Mouse (Mus musculus) neural tube, embryonic 12.5 days (tissue): ENCODE measurements around the gene Eef1a2. TPM values are rescaled to one million over a fixed set of nuclear protein-coding genes. Genes with fewer than 3 reads are reported as not detected.

ENCODE experiments used
- ATAC-seq: fragments of 200-750 bp; cut with Nextera tagmentation; 2 replicates; pipeline ENCODE4 v1.8.0; 2017; ENCODE audit warnings: low read depth, mild to moderate bottlenecking, moderate TSS enrichment, moderate library complexity; ENCODE audit not compliant: low FRiP score
- H3K27ac ChIP-seq: fragments of 300-500 bp; sonication (generic); 2 replicates; pipeline ENCODE4 v1.5.1; 2016
- H3K27me3 ChIP-seq: fragments of 300-500 bp; sonication (generic); replicated peaks from 2 replicates; pipeline ENCODE4 v1.6.1; 2016; ENCODE audit warnings: mild to moderate bottlenecking
- H3K36me3 ChIP-seq: fragments of 300-500 bp; sonication (generic); 2 replicates; pipeline ENCODE4 v1.6.1; 2016; ENCODE audit warnings: mild to moderate bottlenecking
- H3K4me1 ChIP-seq: fragments of 300-500 bp; sonication (generic); 2 replicates; pipeline ENCODE4 v1.6.1; 2016
- H3K4me2 ChIP-seq: fragments of 300-500 bp; sonication (generic); replicated peaks from 2 replicates; pipeline ENCODE4 v1.6.1; 2016; ENCODE audit warnings: mild to moderate bottlenecking
- H3K4me3 ChIP-seq: fragments of 300-500 bp; sonication (generic); 2 replicates; pipeline ENCODE4 v1.5.1; 2016
- H3K9ac ChIP-seq: fragments of 300-500 bp; sonication (generic); 2 replicates; pipeline ENCODE4 v1.6.1; 2016; ENCODE audit warnings: mild to moderate bottlenecking
- H3K9me3 ChIP-seq: fragments of 300-500 bp; sonication (generic); 2 replicates; pipeline ENCODE4 v1.6.1; 2016; ENCODE audit warnings: mild to moderate bottlenecking
- WGBS: fragments of 180-500 bp; shearing (Covaris S2); methylation state at CpG from one replicate; pipeline ENCODE4 v1.1.7; 2016; 5-methylcytosine and 5-hydroxymethylcytosine counted together
- polyA plus RNA-seq: library from polyadenylated mRNA; unstranded; fragments of >200 nt; fragmentation: Nextera tagmentation; extraction: Ambion mirVana; gene quantifications from 2 replicates; pipeline ENCODE4 v1.2.1, GENCODE M21; 2016

Eef1a2 gene
- polyA plus RNA-seq, 1 experiment from 2014 or later: 3.4 TPM

DNA sequence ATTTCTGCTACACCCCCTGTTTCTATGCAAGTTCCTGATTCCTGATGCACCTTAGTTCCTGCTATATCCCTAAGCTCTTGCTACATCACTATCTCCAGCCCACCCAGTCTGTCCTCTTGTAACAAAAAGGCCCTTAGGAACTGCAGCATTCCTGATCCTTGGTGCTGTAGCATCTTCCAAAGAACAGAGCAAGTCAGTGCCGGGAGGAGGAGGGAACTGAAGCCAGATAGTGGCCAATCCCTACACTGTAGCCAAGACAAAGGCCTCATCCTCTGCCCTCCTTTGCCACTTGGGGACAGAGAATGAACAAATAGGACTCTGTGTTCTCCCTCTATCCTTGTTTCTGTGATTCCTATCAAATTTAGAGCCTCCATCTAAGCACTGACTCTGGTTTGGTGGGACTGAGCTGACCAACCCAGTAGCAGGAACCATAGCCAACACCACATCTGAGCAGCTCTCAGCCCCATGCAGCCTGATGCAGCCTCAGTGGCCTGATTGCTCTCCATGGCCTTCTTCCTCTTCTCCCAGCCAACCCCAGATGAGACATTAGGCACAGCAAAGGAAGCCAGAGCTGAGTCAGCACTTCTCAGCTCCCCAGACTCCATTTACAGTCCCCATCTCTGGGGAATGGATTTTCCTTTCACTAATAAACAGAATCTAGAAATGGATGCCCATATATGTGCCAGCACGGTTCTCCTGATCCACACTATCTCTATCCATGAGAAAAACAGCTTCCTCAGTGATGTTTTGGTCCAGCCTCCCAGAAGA is 13.1 kb downstream of the Eef1a2 start:
- H3K27me3 ChIP-seq: peaks cover 31% of the 10 kb centered on the region
- ATAC-seq: no peak
- H3K9ac ChIP-seq: no peak overlapping the region
- WGBS: 58% methylated on average over 2 of the region's 2 CpGs
- H3K9me3 ChIP-seq: no peaks in the 10 kb centered on the region
- no peak overlapping the region for H3K4me2 ChIP-seq
- H3K27ac ChIP-seq: no peak overlapping the region
- peaks cover 14% of the 10 kb centered on the region for H3K4me1 ChIP-seq
- no peaks in the 10 kb centered on the region for H3K36me3 ChIP-seq
- no peak overlapping the region for H3K4me3 ChIP-seq

DNA sequence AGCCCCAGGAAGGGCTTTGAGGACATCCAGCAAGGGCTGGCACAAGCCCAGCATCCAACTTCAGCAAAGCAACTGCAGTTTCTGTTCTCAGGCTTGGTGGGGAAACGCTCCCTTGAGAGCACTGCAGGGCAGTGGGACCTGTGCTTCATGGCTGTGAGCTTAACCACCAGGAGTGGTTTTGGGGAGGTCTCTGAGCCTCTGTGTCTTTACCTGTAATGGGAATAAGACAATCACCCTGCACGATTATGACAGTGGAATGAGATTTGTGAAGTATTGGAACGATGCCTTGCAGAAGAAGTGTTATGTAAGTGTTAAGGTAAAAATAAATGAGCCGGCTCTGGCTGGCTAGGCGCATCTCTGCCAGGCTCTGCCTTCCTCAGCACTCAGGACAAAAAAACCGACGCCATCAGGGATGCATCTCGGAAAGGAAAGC is 14.1 kb downstream of the Eef1a2 start:
- H3K9me3 ChIP-seq: no peaks in the 10 kb centered on the region
- H3K36me3 ChIP-seq: no peaks in the 10 kb centered on the region
- WGBS: 67% methylated on average over 8 of the region's 8 CpGs
- H3K27ac ChIP-seq: no peak overlapping the region
- H3K9ac ChIP-seq: no peak overlapping the region
- peaks cover 4% of the 10 kb centered on the region for H3K4me1 ChIP-seq
- H3K4me2 ChIP-seq: no peak overlapping the region
- H3K27me3 ChIP-seq: peaks cover 32% of the 10 kb centered on the region
- H3K4me3 ChIP-seq: no peak overlapping the region
- no peak for ATAC-seq

DNA sequence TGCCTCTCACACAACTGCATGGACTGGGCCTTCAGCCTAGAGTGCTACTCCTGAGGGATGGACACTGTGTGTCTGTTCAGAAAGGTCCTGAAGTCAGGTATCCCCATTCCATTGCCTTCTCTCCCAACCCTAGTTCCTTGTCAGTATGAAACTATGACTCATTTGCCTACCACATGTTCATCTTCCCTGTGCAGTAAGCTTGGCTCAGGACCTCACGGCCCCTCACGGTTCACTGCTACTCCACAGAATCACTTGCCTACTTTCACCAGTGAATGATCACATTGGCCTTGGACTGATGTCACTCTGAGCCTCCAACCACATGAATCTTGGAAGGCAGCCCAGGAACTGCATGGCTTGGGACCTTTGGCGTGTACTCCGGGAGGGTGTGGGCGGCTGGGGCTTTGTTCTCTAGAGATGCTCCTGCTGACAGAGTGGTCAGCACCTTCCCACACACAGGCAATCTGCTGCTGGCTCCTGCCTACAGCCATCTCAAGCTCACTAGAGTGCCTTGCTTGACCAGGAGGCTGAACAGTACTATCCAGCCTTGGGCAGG is 17.1 kb downstream of the Eef1a2 start:
- H3K4me1 ChIP-seq: 0 out of 2 replicates have a peak, but pooled peaks cover 3% of the 10 kb centered on the region
- H3K4me2 ChIP-seq: no peak overlapping the region
- H3K27ac ChIP-seq: no peak overlapping the region
- no peak for ATAC-seq
- H3K4me3 ChIP-seq: no peak overlapping the region
- H3K27me3 ChIP-seq: peaks cover 42% of the 10 kb centered on the region
- WGBS: 89% methylated on average over 5 of the region's 5 CpGs
- no peak overlapping the region for H3K9ac ChIP-seq
- no peaks in the 10 kb centered on the region for H3K9me3 ChIP-seq
- no peaks in the 10 kb centered on the region for H3K36me3 ChIP-seq

DNA sequence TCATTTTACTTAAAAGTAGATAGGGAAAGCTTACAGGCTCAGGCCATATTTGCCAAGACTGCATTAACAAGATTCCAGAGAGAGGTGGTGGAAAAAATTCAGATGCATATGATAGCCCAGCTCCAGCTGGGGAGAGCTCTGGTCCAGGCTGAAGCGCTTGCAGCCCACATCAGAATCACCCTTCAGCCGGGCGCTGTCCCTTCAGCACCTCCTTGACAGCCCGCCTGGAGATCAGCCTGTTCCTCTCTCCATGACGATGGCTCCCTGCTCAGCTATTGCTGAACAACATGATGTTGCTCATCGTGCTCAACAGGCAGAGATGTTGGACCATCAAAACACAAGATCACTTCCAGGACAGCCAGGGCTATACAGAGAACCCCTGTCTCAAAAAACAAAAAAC is 19.9 kb downstream of the Eef1a2 start:
- H3K4me1 ChIP-seq: peaks cover 9% of the 10 kb centered on the region
- 2% methylated on average over 6 of the region's 6 CpGs for WGBS
- no peak overlapping the region for H3K27ac ChIP-seq
- H3K36me3 ChIP-seq: no peaks in the 10 kb centered on the region
- H3K9ac ChIP-seq: no peak overlapping the region
- no peak for ATAC-seq
- H3K9me3 ChIP-seq: no peaks in the 10 kb centered on the region
- peaks cover 53% of the 10 kb centered on the region for H3K27me3 ChIP-seq
- no peak overlapping the region for H3K4me2 ChIP-seq
- H3K4me3 ChIP-seq: no peak overlapping the region

DNA sequence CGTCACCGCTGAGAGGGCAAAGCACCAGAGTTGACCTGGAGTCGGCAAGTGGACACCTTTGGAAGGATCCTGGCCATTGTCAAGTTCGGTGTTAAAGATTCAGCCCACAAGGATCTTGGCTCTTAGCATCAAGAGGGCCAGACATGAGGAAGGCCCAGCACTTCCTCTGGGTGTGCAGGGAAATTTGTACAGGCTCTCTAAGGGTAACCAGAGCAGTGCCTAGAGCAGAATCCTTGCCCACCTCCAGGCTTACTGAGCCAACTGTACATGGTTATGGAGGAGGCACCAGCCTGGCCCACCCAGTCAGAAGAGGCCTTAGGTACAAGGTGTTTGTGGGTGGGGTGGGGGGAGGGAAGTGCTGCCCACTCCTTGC is 21.4 kb downstream of the Eef1a2 start:
- peaks cover 9% of the 10 kb centered on the region for H3K4me1 ChIP-seq
- H3K4me3 ChIP-seq: peak overlapping the region; percentile 71
- H3K27ac ChIP-seq: no peak overlapping the region
- no peak for ATAC-seq
- H3K36me3 ChIP-seq: no peaks in the 10 kb centered on the region
- H3K4me2 ChIP-seq: peak overlapping the region; percentile 80
- H3K27me3 ChIP-seq: peaks cover 50% of the 10 kb centered on the region
- peak overlapping the region; percentile 87 for H3K9ac ChIP-seq
- 11% methylated on average over 4 of the region's 4 CpGs for WGBS
- H3K9me3 ChIP-seq: no peaks in the 10 kb centered on the region

DNA sequence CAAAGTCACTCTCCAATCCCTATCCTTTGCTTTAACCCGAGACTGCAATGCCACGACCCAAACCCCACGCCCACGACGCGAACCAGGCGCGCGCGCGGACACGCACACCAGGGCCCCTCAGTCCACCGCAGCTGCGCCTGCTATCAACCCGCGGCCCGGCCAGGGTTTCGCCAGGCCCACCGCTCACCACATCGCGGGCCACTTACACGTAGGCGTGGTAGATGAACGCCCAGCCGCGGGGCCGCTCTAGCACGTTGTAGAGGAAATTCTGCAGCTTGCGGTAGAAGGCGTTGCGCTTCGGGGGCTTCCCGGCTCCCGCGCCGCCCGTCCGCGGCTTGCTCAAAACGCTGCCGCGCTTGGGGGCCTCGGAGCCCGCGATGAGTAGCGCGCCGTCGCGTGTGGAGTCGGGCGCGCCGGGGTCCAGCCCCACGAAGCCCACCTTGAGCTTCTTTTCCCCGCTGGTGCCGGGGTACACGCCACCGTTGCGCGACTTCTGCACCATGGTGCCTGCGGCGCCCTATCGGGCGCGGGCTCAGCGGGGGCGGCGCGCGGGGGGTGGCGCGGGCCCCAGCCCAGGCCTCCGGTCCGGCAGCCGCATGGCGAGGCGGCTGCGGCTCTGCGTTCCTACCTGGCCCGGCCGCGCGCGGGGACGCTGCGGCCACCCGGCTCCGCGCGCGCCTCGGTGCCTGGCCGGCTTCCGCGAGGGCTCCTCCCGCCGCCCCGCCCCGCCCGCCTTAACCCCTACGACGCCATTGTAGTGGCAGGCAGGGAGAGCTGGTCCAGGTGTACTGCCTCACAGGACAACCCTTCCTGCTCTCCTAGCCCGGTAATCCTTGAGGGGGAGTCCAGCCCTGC is 22.0 kb downstream of the Eef1a2 start, which contains the start of gene Kcnq2:
Gene Kcnq2 (minus strand): TSS at position 710 of the 855 bp plus-strand sequence.
- Histone ChIP-seq H3K27me3 (peaks cover 48% of the 10 kb centered on the region), H3K27ac (peak within 1 kb of the TSS; percentile 86), H3K4me1 (peaks cover 12% of the 10 kb centered on the region), H3K4me2 (peak within 1 kb of the TSS; percentile 80), H3K9me3 (no peaks in the 10 kb centered on the region), H3K36me3 (no peaks in the 10 kb centered on the region), H3K9ac (peak within 1 kb of the TSS; percentile 87), H3K4me3 (peak within 1 kb of the TSS; percentile 71)
- WGBS: under 1% methylated on average over 101 of the region's 104 CpGs
- ATAC-seq: peak; percentile 68

DNA sequence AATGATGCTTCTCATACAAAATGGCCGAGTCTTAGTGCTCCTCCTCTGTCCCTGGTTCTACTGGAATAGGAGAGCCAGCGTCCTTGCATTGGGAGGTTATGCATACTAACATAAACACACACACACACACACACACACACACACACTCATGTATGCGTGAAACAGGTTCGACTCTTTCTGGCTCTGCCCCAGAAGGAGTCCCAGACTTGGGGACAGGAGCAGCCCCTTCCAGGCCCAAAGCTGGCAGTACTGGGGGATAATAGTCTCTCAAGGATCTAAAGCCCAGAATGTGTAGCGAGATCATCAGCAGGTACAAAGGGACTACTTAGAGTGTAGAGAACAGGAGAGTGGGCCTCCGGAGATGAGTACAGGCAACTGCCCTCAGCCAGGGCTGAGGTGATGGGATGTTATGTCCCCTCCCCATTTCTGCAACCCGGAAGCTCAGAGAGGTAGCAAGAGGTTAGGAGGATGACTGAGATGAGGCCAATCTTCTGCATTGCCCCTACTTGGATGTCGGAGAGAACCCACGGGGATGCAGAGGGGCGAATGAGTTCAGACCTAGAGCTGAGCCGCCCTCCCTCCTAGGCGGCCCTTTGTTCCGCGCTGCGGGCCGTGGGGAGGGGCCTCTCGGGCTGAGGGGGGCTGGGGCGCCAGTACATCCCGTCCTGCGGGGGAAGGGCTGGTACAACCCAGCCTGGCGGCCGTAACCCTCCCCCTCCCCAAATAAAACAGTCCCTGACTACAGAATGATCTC is 22.8 kb downstream of the Eef1a2 start:
- H3K4me2 ChIP-seq: peak overlapping the region; percentile 80
- WGBS: 9% methylated on average over 22 of the region's 22 CpGs
- peaks cover 12% of the 10 kb centered on the region for H3K4me1 ChIP-seq
- H3K27me3 ChIP-seq: peaks cover 45% of the 10 kb centered on the region
- H3K27ac ChIP-seq: peak overlapping the region; percentile 86
- H3K9ac ChIP-seq: peak overlapping the region; percentile 87
- no peaks in the 10 kb centered on the region for H3K9me3 ChIP-seq
- peak overlapping the region; percentile 71 for H3K4me3 ChIP-seq
- peak; percentile 88 for ATAC-seq
- H3K36me3 ChIP-seq: no peaks in the 10 kb centered on the region

DNA sequence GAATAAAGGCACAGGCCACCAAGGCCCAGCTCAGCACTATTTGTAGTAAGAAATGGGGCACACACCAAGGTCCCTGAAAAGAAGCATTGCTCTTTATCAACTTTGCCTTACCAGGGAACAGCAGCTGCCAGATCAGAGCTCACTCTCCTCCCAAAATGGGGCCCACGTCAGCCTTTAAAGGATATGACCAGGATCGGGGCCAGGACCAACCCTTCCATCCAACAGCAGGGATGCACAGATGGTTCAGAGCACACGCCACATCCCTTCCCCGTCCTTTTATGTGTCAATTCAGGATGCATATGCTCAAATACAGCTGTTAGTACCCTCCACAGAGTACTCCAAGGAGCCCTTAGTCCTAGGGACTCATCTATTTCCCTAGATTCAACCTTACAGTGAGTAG is 26.6 kb downstream of the Eef1a2 start:
- H3K27ac ChIP-seq: no peak overlapping the region
- H3K4me1 ChIP-seq: peaks cover 12% of the 10 kb centered on the region
- H3K9ac ChIP-seq: no peak overlapping the region
- no peak overlapping the region for H3K4me2 ChIP-seq
- no peaks in the 10 kb centered on the region for H3K36me3 ChIP-seq
- no peaks in the 10 kb centered on the region for H3K9me3 ChIP-seq
- 77% methylated on average over 4 of the region's 4 CpGs for WGBS
- no peak for ATAC-seq
- peaks cover 17% of the 10 kb centered on the region for H3K27me3 ChIP-seq
- no peak overlapping the region for H3K4me3 ChIP-seq

DNA sequence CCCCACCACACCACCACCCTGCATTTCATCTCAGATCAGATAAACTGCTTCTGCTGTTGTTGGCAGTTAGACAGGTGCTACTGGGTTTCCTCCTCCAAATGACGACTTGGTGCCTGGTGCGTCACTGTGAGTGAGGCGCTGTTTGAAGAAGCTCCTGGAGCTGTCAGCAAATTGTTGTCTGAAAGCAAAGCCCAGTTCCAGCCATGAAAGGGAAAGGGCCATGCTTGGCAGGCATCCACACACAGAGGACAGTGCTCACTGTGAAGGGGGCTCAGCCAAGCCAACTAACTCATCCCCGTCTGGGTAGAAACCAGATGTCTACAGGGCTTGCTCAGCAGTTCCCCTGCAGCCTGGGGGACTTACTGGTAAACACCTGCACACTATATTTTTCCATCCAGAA is 27.9 kb downstream of the Eef1a2 start:
- no peaks in the 10 kb centered on the region for H3K36me3 ChIP-seq
- H3K9ac ChIP-seq: no peak overlapping the region
- no peaks in the 10 kb centered on the region for H3K9me3 ChIP-seq
- 88% methylated on average over 4 of the region's 4 CpGs for WGBS
- ATAC-seq: no peak
- H3K4me3 ChIP-seq: no peak overlapping the region
- no peak overlapping the region for H3K27ac ChIP-seq
- H3K4me1 ChIP-seq: peaks cover 3% of the 10 kb centered on the region; the same call in 1 of the 2 replicates
- peaks cover 4% of the 10 kb centered on the region; the same call in 1 of the 2 replicates for H3K27me3 ChIP-seq
- no peak overlapping the region for H3K4me2 ChIP-seq

DNA sequence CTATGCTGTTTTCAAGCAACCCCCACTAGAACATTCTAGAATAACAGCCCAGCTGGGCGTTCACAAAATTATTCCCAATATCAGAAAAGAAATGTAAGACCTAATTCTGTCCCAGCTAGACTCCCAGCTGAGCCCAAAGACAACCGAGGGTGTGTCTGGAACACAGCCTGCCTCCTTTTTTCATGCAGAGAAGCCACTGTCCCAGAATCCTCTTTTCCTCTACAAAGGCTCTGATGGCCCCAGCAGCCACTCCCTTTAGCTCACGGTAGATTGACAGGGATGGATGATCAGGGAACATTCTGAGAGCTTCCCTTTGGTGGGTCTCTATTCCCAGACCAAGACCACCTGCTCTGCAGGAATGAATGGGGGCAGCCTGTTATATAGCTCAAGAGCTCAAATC is 29.0 kb downstream of the Eef1a2 start:
- Histone ChIP-seq H3K4me2 (no peak overlapping the region), H3K4me1 (peaks cover 10% of the 10 kb centered on the region), H3K36me3 (no peaks in the 10 kb centered on the region), H3K9ac (no peak overlapping the region), H3K27me3 (no peaks in the 10 kb centered on the region), H3K9me3 (no peaks in the 10 kb centered on the region), H3K4me3 (no peak overlapping the region), H3K27ac (no peak overlapping the region)
- ATAC-seq: no peak
- 36% methylated on average over 3 of the region's 3 CpGs for WGBS

DNA sequence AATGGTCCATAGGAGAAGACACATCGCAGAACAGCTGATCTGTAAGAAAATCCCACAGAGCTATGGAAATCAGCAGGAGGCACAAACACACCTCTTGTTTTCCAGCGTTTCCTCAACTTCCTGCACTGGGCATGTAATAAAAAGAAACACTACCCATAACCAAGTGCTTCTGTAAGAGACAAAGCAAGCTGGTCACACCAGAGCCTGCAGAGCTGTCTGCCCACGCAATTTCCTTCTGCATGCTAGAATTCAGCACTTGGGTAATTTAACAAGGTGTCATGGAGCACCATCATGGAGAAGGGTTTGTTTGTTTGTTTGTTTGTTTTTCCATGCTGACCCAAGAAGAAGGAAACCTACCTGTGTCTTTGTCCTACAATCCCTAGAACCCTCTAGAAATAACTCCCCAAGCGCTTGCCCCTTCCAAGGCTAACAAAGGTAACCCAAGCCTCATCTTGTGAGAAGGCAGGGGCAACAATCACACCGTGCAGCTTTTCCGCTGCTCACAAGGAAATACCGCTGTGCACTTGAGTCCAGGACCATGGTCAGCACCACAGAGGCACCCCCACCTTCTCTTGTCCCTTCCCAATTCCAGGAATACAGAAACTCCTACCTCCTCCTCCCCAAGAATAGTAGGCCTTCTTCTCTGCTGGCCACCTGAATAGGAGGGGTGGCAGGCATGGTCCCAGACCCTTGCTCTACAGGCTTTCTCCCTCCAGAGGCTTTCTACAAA is 30.9 kb downstream of the Eef1a2 start:
- Histone ChIP-seq H3K9ac (no peak overlapping the region), H3K9me3 (no peaks in the 10 kb centered on the region), H3K27ac (no peak overlapping the region), H3K27me3 (no peaks in the 10 kb centered on the region), H3K4me1 (peaks cover 29% of the 10 kb centered on the region), H3K4me3 (no peak overlapping the region), H3K36me3 (no peaks in the 10 kb centered on the region), H3K4me2 (no peak overlapping the region)
- ATAC-seq: no peak
- WGBS: 54% methylated on average over 7 of the region's 7 CpGs
